8 mouse cellular contexts compared by ENCODE assay signal in the genomic region with DNA sequence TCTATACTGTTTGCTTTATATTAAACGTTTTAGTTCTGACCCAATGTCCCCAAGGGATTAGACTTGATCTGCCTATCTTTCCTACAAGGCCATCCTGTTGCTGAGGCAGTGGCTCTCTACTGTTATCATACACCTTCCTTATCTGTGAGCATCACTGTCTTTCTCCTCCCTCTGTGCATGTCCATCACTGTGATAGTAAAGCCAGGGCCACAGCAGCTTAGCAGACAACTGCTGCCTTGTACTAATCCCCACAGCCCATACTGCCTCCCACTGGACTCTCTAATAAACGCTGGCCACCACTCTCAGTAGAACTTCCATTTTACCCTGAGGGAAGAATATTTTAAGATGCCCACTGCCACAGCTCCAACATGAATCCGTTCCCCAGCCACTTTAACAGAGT.
DNase-seq lines count a peak whose midpoint lies in the region; ATAC-seq and TF ChIP-seq lines count a peak whose summit lies in the region.

No protein-coding gene starts in this region.

- no peaks in the 10 kb centered on the region for H3K9me3 ChIP-seq in forebrain, embryonic 16.5 days (ENCODE audit: control insufficient read depth, low read length)
- H3K9me3 ChIP-seq in midbrain, embryonic 14.5 days (ENCODE audit: control insufficient read depth, low read length) = no peaks in the 10 kb centered on the region

- no peak overlapping the region for H3K27ac ChIP-seq in gastrocnemius, adult 2 months
- peak overlapping the region; percentile 57; the same call in 1 of the 2 replicates for H3K27ac ChIP-seq in forebrain, embryonic 16.5 days (ENCODE audit: low read length)
- peak overlapping the region; percentile 68 for H3K27ac ChIP-seq in midbrain, embryonic 14.5 days (replicated peaks; ENCODE audit: low read depth, low read length)

- no peak for ATAC-seq in Patski
- peak; percentile 74 for ATAC-seq in forebrain, embryonic 16.5 days
- peak; percentile 68 for ATAC-seq in midbrain, embryonic 14.5 days (ENCODE audit: low FRiP score, low TSS enrichment)

- WGBS in forebrain, embryonic 16.5 days = 42% methylated on average over 3 of the region's 3 CpGs
- WGBS in midbrain, embryonic 14.5 days = 26% methylated on average over 3 of the region's 3 CpGs

- no peak overlapping the region for H3K4me2 ChIP-seq in forebrain, embryonic 16.5 days (ENCODE audit: low read length)
- H3K4me2 ChIP-seq in midbrain, embryonic 14.5 days (ENCODE audit: low read length) = no peak overlapping the region

- DNase-seq in gastrocnemius, adult 2 months = no peak
- DNase-seq in gastrocnemius, adult 18-20 months (ENCODE audit: low spot score) = no peak
- no peak for DNase-seq in Patski (ENCODE audit: low read depth, low spot score)
- DNase-seq in midbrain, embryonic 14.5 days = peak; percentile 74
- DNase-seq in adrenal gland, postnatal 25 days = no peak
- no peak for DNase-seq in gastrocnemius, postnatal 4 days (ENCODE audit: low spot score in 2 of 2)
- DNase-seq in frontal cortex, postnatal 14 days (ENCODE audit: low spot score in 2 of 2) = no peak

- H3K4me3 ChIP-seq in gastrocnemius, adult 2 months = no peak overlapping the region
- H3K4me3 ChIP-seq in forebrain, embryonic 16.5 days (replicated peaks; ENCODE audit: low read length) = no peak overlapping the region
- no peak overlapping the region for H3K4me3 ChIP-seq in midbrain, embryonic 14.5 days (replicated peaks; ENCODE audit: low read depth, low read length)

- in situ Hi-C loops in Patski (cut with MboI; ENCODE audit: low pct_unique_long_range_greater_than_20kb) = no loop called here

- CTCF ChIA-PET in Patski (lab: Charles Lee) = interaction anchor here (1.0 to 3.4 kb wide), 3 partner anchors 62 to 136 kb away, joined by 3 to 20 read pairs (median 4); no protein-coding TSS in a partner anchor

- POLR2A ChIA-PET in Patski (lab: Charles Lee) = interaction anchor here (0.6 kb wide), 1 partner anchor 15 kb away, joined by 3 read pairs; no protein-coding TSS in a partner anchor

- no peak overlapping the region for H3K9ac ChIP-seq in forebrain, embryonic 16.5 days (replicated peaks; ENCODE audit: low read depth, low read length)
- H3K9ac ChIP-seq in midbrain, embryonic 14.5 days (replicated peaks; ENCODE audit: low read length) = no peak overlapping the region

- peak; percentile 40 for TF ChIP-seq CTCF in gastrocnemius, adult 2 months (IDR thresholded peaks at IDR 0.05)
- peak; percentile 57 for TF ChIP-seq CTCF in Patski (IDR thresholded peaks at IDR 0.05)

- intact Hi-C loops in gastrocnemius, adult 2 months (cut with DNase I) = no loop called here

- H3K4me1 ChIP-seq in forebrain, embryonic 16.5 days (replicated peaks; ENCODE audit: control insufficient read depth, insufficient read depth, low read length) = peaks cover 24% of the 10 kb centered on the region
- H3K4me1 ChIP-seq in midbrain, embryonic 14.5 days (ENCODE audit: control insufficient read depth, insufficient read depth, low read length) = peaks cover 14% of the 10 kb centered on the region

- no peaks in the 10 kb centered on the region for H3K27me3 ChIP-seq in Patski
- H3K27me3 ChIP-seq in forebrain, embryonic 16.5 days (replicated peaks; ENCODE audit: control insufficient read depth, insufficient read depth, low read length) = no peaks in the 10 kb centered on the region
- H3K27me3 ChIP-seq in midbrain, embryonic 14.5 days (ENCODE audit: control insufficient read depth, insufficient read depth, low read length) = no peaks in the 10 kb centered on the region

- H3K36me3 ChIP-seq in forebrain, embryonic 16.5 days (ENCODE audit: control insufficient read depth, insufficient read depth) = no peaks in the 10 kb centered on the region
- H3K36me3 ChIP-seq in midbrain, embryonic 14.5 days (ENCODE audit: control insufficient read depth, insufficient read depth, low read length) = no peaks in the 10 kb centered on the region
